Mouse (Mus musculus) erythroblast, adult 5-6 weeks (primary cell): ENCODE results near the gene Vars. TPM values are rescaled to one million over a fixed set of nuclear protein-coding genes. Genes with fewer than 3 reads are reported as not detected.
A peak's percentile ranks its signal among the peaks of the same experiment; 100 is the strongest.

ENCODE experiments used
- ATAC-seq: replicated peaks from 2 replicates; pipeline ENCODE4 v1.8.0; 2016; ENCODE audit warnings: moderate number of reproducible peaks, mild to moderate bottlenecking, moderate TSS enrichment, inconsistent platforms; ENCODE audit not compliant: poor library complexity, low FRiP score, severe bottlenecking
- total RNA-seq, 2 experiments: library from RNA; stranded (forward) in 1 of 2; stranded (reverse) in 1 of 2; fragments of 150-400 nt in 1 of 2; fragments of 200-764, 138-1000 nt in 1 of 2; gene quantifications; 2 replicates each; pipeline versions ENCODE4 v1.2.3 to v1.2.4; 2015 to 2017; ENCODE audit warnings: low replicate concordance in 2 of 2

The Vars gene
- total RNA-seq, 2 experiments from 2014 or later: 24.4 to 45.0 TPM

- 0 out of 2 replicates have a peak, but pooled peaks have one; percentile 30 for ATAC-seq
Measured at GRCm38 (mm10) chr17:35060737-35061297, 60.0 kb downstream of the Vars start.

GRCm38 (mm10) chr17:35061299-35061698, 60.5 kb downstream of the Vars start:
- no peak for ATAC-seq

- ATAC-seq: no peak
Measured at GRCm38 (mm10) chr17:35063466-35063865, 62.7 kb downstream of the Vars start.

- ATAC-seq: no peak
Measured at GRCm38 (mm10) chr17:35064378-35064877, 63.6 kb downstream of the Vars start.

- ATAC-seq: peak; percentile 60; the same call in 1 of the 2 replicates
Measured at GRCm38 (mm10) chr17:35064951-35065947, 64.5 kb downstream of the Vars start, which contains the start of gene Ly6g6c. TSS of gene Ly6g6c (plus strand) at chr17:35065388.

Other genes starting within 250 kb of the Vars start
Only the 30 nearest of the 45 such genes appear.
- not detected in 2 replicates for gene Cfb, start 138.5 kb upstream of the Vars start, total RNA-seq (2015; ENCODE audit: low replicate concordance)
- 0.43 and 0.56 TPM in 2 replicates for gene Cfb, start 138.5 kb upstream of the Vars start, total RNA-seq (2017; ENCODE audit: low replicate concordance)
- 0.38 and 0.42 TPM in 2 replicates for gene Zbtb12, start 121.5 kb upstream of the Vars start, total RNA-seq (2015; ENCODE audit: low replicate concordance)
- gene Zbtb12, start 121.5 kb upstream of the Vars start, total RNA-seq (2017; ENCODE audit: low replicate concordance): 0.98 TPM in 1 of 2 replicates, not detected in the other
- gene Gm20547, start 118.9 kb upstream of the Vars start, total RNA-seq (2015; ENCODE audit: low replicate concordance): 1.5 TPM in 1 of 2 replicates, not detected in the other
- not detected in 2 replicates for gene Gm20547, start 118.9 kb upstream of the Vars start, total RNA-seq (2017; ENCODE audit: low replicate concordance)
- 3.6 TPM in 1 of 2 replicates, not detected in the other for gene C2, start 102.7 kb upstream of the Vars start, total RNA-seq (2015; ENCODE audit: low replicate concordance)
- gene C2, start 102.7 kb upstream of the Vars start, total RNA-seq (2017; ENCODE audit: low replicate concordance): 0.98 TPM in 1 of 2 replicates, not detected in the other
- gene Ehmt2, start 102.5 kb upstream of the Vars start, total RNA-seq (2015; ENCODE audit: low replicate concordance): 18.8 and 19.9 TPM in 2 replicates
- gene Ehmt2, start 102.5 kb upstream of the Vars start, total RNA-seq (2017; ENCODE audit: low replicate concordance): 18.8 and 22.0 TPM in 2 replicates
- gene Slc44a4, start 86.5 kb upstream of the Vars start, total RNA-seq (2015; ENCODE audit: low replicate concordance): not detected in 2 replicates
- gene Slc44a4, start 86.5 kb upstream of the Vars start, total RNA-seq (2017; ENCODE audit: low replicate concordance): not detected in 2 replicates
- 12.3 and 12.9 TPM in 2 replicates for gene Neu1, start 69.7 kb upstream of the Vars start, total RNA-seq (2015; ENCODE audit: low replicate concordance)
- gene Neu1, start 69.7 kb upstream of the Vars start, total RNA-seq (2017; ENCODE audit: low replicate concordance): 7.0 and 8.7 TPM in 2 replicates
- gene Hspa1b, start 41.7 kb upstream of the Vars start, total RNA-seq (2015; ENCODE audit: low replicate concordance): 4.0 and 7.3 TPM in 2 replicates
- gene Hspa1b, start 41.7 kb upstream of the Vars start, total RNA-seq (2017; ENCODE audit: low replicate concordance): 4.3 and 7.9 TPM in 2 replicates
- gene Gm20481, start 31.1 kb upstream of the Vars start, total RNA-seq (2015; ENCODE audit: low replicate concordance): not detected in 2 replicates
- gene Gm20481, start 31.1 kb upstream of the Vars start, total RNA-seq (2017; ENCODE audit: low replicate concordance): not detected in 2 replicates
- 1.5 and 2.9 TPM in 2 replicates for gene Hspa1a, start 28.8 kb upstream of the Vars start, total RNA-seq (2015; ENCODE audit: low replicate concordance)
- gene Hspa1a, start 28.8 kb upstream of the Vars start, total RNA-seq (2017; ENCODE audit: low replicate concordance): 5.0 and 5.4 TPM in 2 replicates
- gene Hspa1l, start 28.3 kb upstream of the Vars start, total RNA-seq (2015; ENCODE audit: low replicate concordance): not detected in 2 replicates
- not detected in 2 replicates for gene Hspa1l, start 28.3 kb upstream of the Vars start, total RNA-seq (2017; ENCODE audit: low replicate concordance)
- gene Lsm2, start 19.1 kb upstream of the Vars start, total RNA-seq (2015; ENCODE audit: low replicate concordance): 46.8 and 50.3 TPM in 2 replicates
- gene Lsm2, start 19.1 kb upstream of the Vars start, total RNA-seq (2017; ENCODE audit: low replicate concordance): 11.2 and 16.7 TPM in 2 replicates
- gene Vwa7, start 15.6 kb downstream of the Vars start, total RNA-seq (2015; ENCODE audit: low replicate concordance): not detected in 2 replicates
- not detected in 2 replicates for gene Vwa7, start 15.6 kb downstream of the Vars start, total RNA-seq (2017; ENCODE audit: low replicate concordance)
- gene Sapcd1, start 27.0 kb downstream of the Vars start, total RNA-seq (2015; ENCODE audit: low replicate concordance): 2.3 TPM in 1 of 2 replicates, not detected in the other
- not detected in 2 replicates for gene Sapcd1, start 27.0 kb downstream of the Vars start, total RNA-seq (2017; ENCODE audit: low replicate concordance)
- 0.38 and 1.5 TPM in 2 replicates for gene Msh5, start 45.8 kb downstream of the Vars start, total RNA-seq (2015; ENCODE audit: low replicate concordance)
- 5.7 and 8.8 TPM in 2 replicates for gene Msh5, start 45.8 kb downstream of the Vars start, total RNA-seq (2017; ENCODE audit: low replicate concordance)
- gene Clic1, start 49.0 kb downstream of the Vars start, total RNA-seq (2015; ENCODE audit: low replicate concordance): 74.6 and 85.9 TPM in 2 replicates
- 66.9 and 68.8 TPM in 2 replicates for gene Clic1, start 49.0 kb downstream of the Vars start, total RNA-seq (2017; ENCODE audit: low replicate concordance)
- gene Ddah2, start 58.0 kb downstream of the Vars start, total RNA-seq (2015; ENCODE audit: low replicate concordance): 1.0 and 1.7 TPM in 2 replicates
- 2.2 TPM in 1 of 2 replicates, not detected in the other for gene Ddah2, start 58.0 kb downstream of the Vars start, total RNA-seq (2017; ENCODE audit: low replicate concordance)
- gene Ly6g6c, start 64.4 kb downstream of the Vars start, total RNA-seq (2015; ENCODE audit: low replicate concordance): not detected in 2 replicates
- not detected in 2 replicates for gene Ly6g6c, start 64.4 kb downstream of the Vars start, total RNA-seq (2017; ENCODE audit: low replicate concordance)
- gene Mpig6b, start 65.2 kb downstream of the Vars start, total RNA-seq (2015; ENCODE audit: low replicate concordance): 0.42 TPM in 1 of 2 replicates, not detected in the other
- not detected in 2 replicates for gene Mpig6b, start 65.2 kb downstream of the Vars start, total RNA-seq (2017; ENCODE audit: low replicate concordance)
- gene Ly6g6e, start 75.9 kb downstream of the Vars start, total RNA-seq (2015; ENCODE audit: low replicate concordance): not detected in 2 replicates
- gene Ly6g6e, start 75.9 kb downstream of the Vars start, total RNA-seq (2017; ENCODE audit: low replicate concordance): not detected in 2 replicates
- gene Ly6g6d, start 77.1 kb downstream of the Vars start, total RNA-seq (2015; ENCODE audit: low replicate concordance): not detected in 2 replicates
- 1.4 TPM in 1 of 2 replicates, not detected in the other for gene Ly6g6d, start 77.1 kb downstream of the Vars start, total RNA-seq (2017; ENCODE audit: low replicate concordance)
- not detected in 2 replicates for gene Ly6g6f, start 84.6 kb downstream of the Vars start, total RNA-seq (2015; ENCODE audit: low replicate concordance)
- not detected in 2 replicates for gene Ly6g6f, start 84.6 kb downstream of the Vars start, total RNA-seq (2017; ENCODE audit: low replicate concordance)
- gene Abhd16a, start 88.3 kb downstream of the Vars start, total RNA-seq (2015; ENCODE audit: low replicate concordance): 28.1 and 36.8 TPM in 2 replicates
- 33.3 and 63.0 TPM in 2 replicates for gene Abhd16a, start 88.3 kb downstream of the Vars start, total RNA-seq (2017; ENCODE audit: low replicate concordance)
- not detected in 2 replicates for gene Ly6g5c, start 107.3 kb downstream of the Vars start, total RNA-seq (2015; ENCODE audit: low replicate concordance)
- not detected in 2 replicates for gene Ly6g5c, start 107.3 kb downstream of the Vars start, total RNA-seq (2017; ENCODE audit: low replicate concordance)
- gene Ly6g5b, start 114.4 kb downstream of the Vars start, total RNA-seq (2015; ENCODE audit: low replicate concordance): 7.7 TPM in 1 of 2 replicates, not detected in the other
- gene Ly6g5b, start 114.4 kb downstream of the Vars start, total RNA-seq (2017; ENCODE audit: low replicate concordance): 0.34 TPM in 1 of 2 replicates, not detected in the other
- gene Gpank1, start 120.5 kb downstream of the Vars start, total RNA-seq (2015; ENCODE audit: low replicate concordance): 10.9 and 14.8 TPM in 2 replicates
- 15.8 and 20.4 TPM in 2 replicates for gene Gpank1, start 120.5 kb downstream of the Vars start, total RNA-seq (2017; ENCODE audit: low replicate concordance)
- 156 and 181 TPM in 2 replicates for gene Csnk2b, start 121.1 kb downstream of the Vars start, total RNA-seq (2015; ENCODE audit: low replicate concordance)
- gene Csnk2b, start 121.1 kb downstream of the Vars start, total RNA-seq (2017; ENCODE audit: low replicate concordance): 76.5 and 112 TPM in 2 replicates
- 0.63 and 1.5 TPM in 2 replicates for gene D17H6S53E, start 125.4 kb downstream of the Vars start, total RNA-seq (2015; ENCODE audit: low replicate concordance)
- 2.6 and 2.8 TPM in 2 replicates for gene D17H6S53E, start 125.4 kb downstream of the Vars start, total RNA-seq (2017; ENCODE audit: low replicate concordance)
- not detected in 2 replicates for gene Apom, start 131.1 kb downstream of the Vars start, total RNA-seq (2015; ENCODE audit: low replicate concordance)
- 0.94 TPM in 1 of 2 replicates, not detected in the other for gene Apom, start 131.1 kb downstream of the Vars start, total RNA-seq (2017; ENCODE audit: low replicate concordance)
- 23.8 and 47.9 TPM in 2 replicates for gene Bag6, start 134.2 kb downstream of the Vars start, total RNA-seq (2015; ENCODE audit: low replicate concordance)
- 48.1 and 71.4 TPM in 2 replicates for gene Bag6, start 134.2 kb downstream of the Vars start, total RNA-seq (2017; ENCODE audit: low replicate concordance)